10 mouse cellular contexts compared by ENCODE assay signal in genomic region chr12:112747606-112747970, GRCm38 (mm10). TPM values are rescaled to one million over a fixed set of nuclear protein-coding genes. Genes with fewer than 3 reads are reported as not detected.
DNase-seq lines count a peak whose midpoint lies in the region; ATAC-seq and TF ChIP-seq lines count a peak whose summit lies in the region.
"Had no signal": no experiment of that assay in that cellular context is flagged by ENCODE, and none has a peak within 500 bp of the region (broad histone marks: within the 10 kb centered on the region; RNA-seq: fewer than 3 reads in every experiment).

No protein-coding gene starts in this region.

- H3K4me2 ChIP-seq in liver, embryonic 12.5 days = no peak overlapping the region
- no peak overlapping the region for H3K4me2 ChIP-seq in forebrain, embryonic 11.5 days (ENCODE audit: low read depth, low read length, severe bottlenecking)
- H3K4me2 ChIP-seq in hindbrain, embryonic 13.5 days = 0 out of 2 replicates have a peak overlapping the region, but pooled peaks have one; percentile 30
- H3K4me2 ChIP-seq in midbrain, postnatal 0 days (ENCODE audit: low read depth, low read length, poor library complexity, severe bottlenecking) = no peak overlapping the region

- H3K27me3 ChIP-seq in liver, adult 2 months (ENCODE audit: control insufficient read depth, insufficient read depth, low read length) = no peaks in the 10 kb centered on the region
- H3K27me3 ChIP-seq in liver, embryonic 12.5 days (replicated peaks) = peaks cover 8% of the 10 kb centered on the region; the same call in 1 of the 2 replicates
- H3K27me3 ChIP-seq in forebrain, embryonic 11.5 days (ENCODE audit: control insufficient read depth, insufficient read depth, low read length) = no peaks in the 10 kb centered on the region
- no peaks in the 10 kb centered on the region for H3K27me3 ChIP-seq in hindbrain, embryonic 13.5 days
- no peaks in the 10 kb centered on the region for H3K27me3 ChIP-seq in midbrain, postnatal 0 days (ENCODE audit: insufficient read depth, low read length)

- no peaks in the 10 kb centered on the region for H3K36me3 ChIP-seq in liver, adult 2 months (ENCODE audit: control insufficient read depth, insufficient read depth, low read length)
- peaks cover 13% of the 10 kb centered on the region; the same call in 1 of the 2 replicates for H3K36me3 ChIP-seq in liver, embryonic 12.5 days
- no peaks in the 10 kb centered on the region for H3K36me3 ChIP-seq in forebrain, embryonic 11.5 days (ENCODE audit: control insufficient read depth, insufficient read depth, low read length)
- peaks cover 27% of the 10 kb centered on the region for H3K36me3 ChIP-seq in hindbrain, embryonic 13.5 days
- H3K36me3 ChIP-seq in midbrain, postnatal 0 days (ENCODE audit: insufficient read depth, low read length) = peaks cover 25% of the 10 kb centered on the region

- WGBS in liver, adult 2 months = 77% methylated on average over 8 of the region's 8 CpGs
- WGBS in liver, embryonic 12.5 days (ENCODE audit: insufficient replicate concordance) = 57% methylated on average over 8 of the region's 8 CpGs
- WGBS in forebrain, embryonic 11.5 days = 76% methylated on average over 8 of the region's 8 CpGs
- WGBS in hindbrain, embryonic 13.5 days = 66% methylated on average over 8 of the region's 8 CpGs
- 70% methylated on average over 8 of the region's 8 CpGs for WGBS in midbrain, postnatal 0 days

- ATAC-seq in liver, embryonic 12.5 days = no peak
- ATAC-seq in forebrain, embryonic 11.5 days (replicated peaks; ENCODE audit: low FRiP score) = 0 out of 2 replicates have a peak, but pooled peaks have one; percentile 11
- ATAC-seq in hindbrain, embryonic 13.5 days (ENCODE audit: low FRiP score) = no peak; the same call in 1 of the 2 replicates
- no peak for ATAC-seq in midbrain, postnatal 0 days (ENCODE audit: low FRiP score)
- no peak for ATAC-seq in megakaryocyte-erythroid progenitor cell, adult 5-6 weeks (replicated peaks; ENCODE audit: low FRiP score, low TSS enrichment, poor library complexity, severe bottlenecking)

- no peak overlapping the region for H3K9ac ChIP-seq in liver, adult 2 months (ENCODE audit: low read depth, low read length)
- no peak overlapping the region for H3K9ac ChIP-seq in liver, embryonic 12.5 days
- H3K9ac ChIP-seq in forebrain, embryonic 11.5 days (ENCODE audit: low read length) = 0 out of 2 replicates have a peak overlapping the region, but pooled peaks have one; percentile 2
- H3K9ac ChIP-seq in hindbrain, embryonic 13.5 days = peak overlapping the region; percentile 67
- peak overlapping the region; percentile 36; the same call in 1 of the 2 replicates for H3K9ac ChIP-seq in midbrain, postnatal 0 days (replicated peaks; ENCODE audit: low read length, poor library complexity, severe bottlenecking)

- H3K79me2 ChIP-seq in liver, adult 2 months (ENCODE audit: control insufficient read depth, insufficient read depth, low read length) = no peaks in the 10 kb centered on the region

- no peaks in the 10 kb centered on the region for H3K9me3 ChIP-seq in liver, embryonic 12.5 days (replicated peaks)
- H3K9me3 ChIP-seq in forebrain, embryonic 11.5 days (ENCODE audit: control insufficient read depth, low read length) = no peaks in the 10 kb centered on the region
- no peaks in the 10 kb centered on the region for H3K9me3 ChIP-seq in hindbrain, embryonic 13.5 days
- H3K9me3 ChIP-seq in midbrain, postnatal 0 days (ENCODE audit: low read length) = no peaks in the 10 kb centered on the region

- TF ChIP-seq CTCF in liver, adult 2 months (IDR thresholded peaks at IDR 0.05; ENCODE audit: low read depth, low read length) = no peak
- TF ChIP-seq CTCF in midbrain, postnatal 0 days (IDR thresholded peaks at IDR 0.05) = no peak

- no peak overlapping the region for H3K27ac ChIP-seq in liver, adult 2 months (replicated peaks; ENCODE audit: insufficient read depth, low read depth, low read length)
- no peak overlapping the region for H3K27ac ChIP-seq in liver, embryonic 12.5 days
- H3K27ac ChIP-seq in forebrain, embryonic 11.5 days (ENCODE audit: low read depth, low read length) = peak overlapping the region; percentile 42; the same call in 1 of the 2 replicates
- H3K27ac ChIP-seq in hindbrain, embryonic 13.5 days = peak overlapping the region; percentile 93
- H3K27ac ChIP-seq in midbrain, postnatal 0 days (ENCODE audit: low read depth, low read length) = peak overlapping the region; percentile 90

- intact Hi-C loops in left cerebral cortex, postnatal 14 days (cut with DNase I) = loop anchor here (2.0 to 10.0 kb wide), 2 partner anchors 47 to 97 kb away; no protein-coding TSS in a partner anchor

- H3K4me1 ChIP-seq in liver, adult 2 months (ENCODE audit: control insufficient read depth, insufficient read depth, low read length) = no peaks in the 10 kb centered on the region
- no peaks in the 10 kb centered on the region; the same call in 1 of the 2 replicates for H3K4me1 ChIP-seq in liver, embryonic 12.5 days
- H3K4me1 ChIP-seq in forebrain, embryonic 11.5 days (replicated peaks; ENCODE audit: control insufficient read depth, insufficient read depth, low read length) = peaks cover 2% of the 10 kb centered on the region; the same call in 1 of the 2 replicates
- peaks cover 50% of the 10 kb centered on the region for H3K4me1 ChIP-seq in hindbrain, embryonic 13.5 days (replicated peaks)
- 0 out of 2 replicates have a peak, but pooled peaks cover 3% of the 10 kb centered on the region for H3K4me1 ChIP-seq in midbrain, postnatal 0 days (ENCODE audit: insufficient read depth, low read length)

- peak; percentile 19 for DNase-seq in liver, adult 2 months (ENCODE audit: extremely low read depth, low read depth, low spot score)
- no peak for DNase-seq in forebrain, embryonic 11.5 days (ENCODE audit: low spot score)
- DNase-seq in midbrain, postnatal 0 days (ENCODE audit: low spot score) = no peak
- no peak for DNase-seq in left cerebral cortex, postnatal 14 days (ENCODE audit: low spot score in 2 of 2)
- DNase-seq: gastrocnemius, postnatal 10 days; kidney, adult 18-20 months; layer of hippocampus, postnatal 36 days had no signal

- H3K4me3 ChIP-seq in liver, adult 2 months (ENCODE audit: insufficient read depth, low read depth, low read length) = no peak overlapping the region
- H3K4me3 ChIP-seq in liver, embryonic 12.5 days = no peak overlapping the region
- no peak overlapping the region for H3K4me3 ChIP-seq in forebrain, embryonic 11.5 days (ENCODE audit: low read depth, low read length)
- H3K4me3 ChIP-seq in hindbrain, embryonic 13.5 days = no peak overlapping the region
- no peak overlapping the region for H3K4me3 ChIP-seq in midbrain, postnatal 0 days (ENCODE audit: low read depth, low read length)

- TF ChIP-seq POLR2A in liver, adult 2 months (IDR thresholded peaks at IDR 0.05; ENCODE audit: extremely low read depth, insufficient read depth, low read length) = no peak

RNA-seq across cellular contexts. Expression of gene Pld4, which starts 12.9 kb away (rescaled TPM):
- 8.5 and 9.5 TPM in 2 replicates for total RNA-seq in liver, adult 2 months (2014; rRNA removed)
- polyA plus RNA-seq in liver, adult 2 months (2012; rRNA removed) = 10.0 and 20.5 TPM in 2 replicates
- 7.9 and 8.0 TPM in 2 replicates for polyA plus RNA-seq in liver, embryonic 12.5 days (2016; fragmentation: Nextera tagmentation; extraction: Ambion mirVana)
- polyA plus RNA-seq in forebrain, embryonic 11.5 days (2014; fragmentation: Nextera tagmentation; extraction: Ambion mirVana) = 3.7 and 4.1 TPM in 2 replicates
- 6.4 and 7.0 TPM in 2 replicates for polyA plus RNA-seq in hindbrain, embryonic 13.5 days (2015; fragmentation: Nextera tagmentation; extraction: Ambion mirVana)
- total RNA-seq in midbrain, postnatal 0 days (2014; rRNA removed) = 12.2 and 12.6 TPM in 2 replicates
- polyA plus RNA-seq in midbrain, postnatal 0 days (2015; fragmentation: Nextera tagmentation; extraction: Ambion mirVana) = 8.8 TPM in 2 replicates
- 1.2 TPM in 1 of 2 replicates, not detected in the other for total RNA-seq in megakaryocyte-erythroid progenitor cell, adult 5-6 weeks (2014; fragmentation: Nextera tagmentation)
- total RNA-seq in megakaryocyte-erythroid progenitor cell, adult 5-6 weeks (2017) = 0.14 and 0.46 TPM in 2 replicates
- 10 to 100 TPM in 1 of 2 experiments, 1 to 10 TPM in 1; 9.8 to 11.4 TPM for total RNA-seq in left cerebral cortex, postnatal 14 days (2021)

RNA-seq across cellular contexts. Expression of gene Cep170b, which starts 27.3 kb away (rescaled TPM):
- total RNA-seq in liver, adult 2 months (2014; rRNA removed) = 7.9 and 9.5 TPM in 2 replicates
- polyA plus RNA-seq in liver, adult 2 months (2012; rRNA removed) = 26.2 and 29.7 TPM in 2 replicates
- 5.0 and 5.2 TPM in 2 replicates for polyA plus RNA-seq in liver, embryonic 12.5 days (2016; fragmentation: Nextera tagmentation; extraction: Ambion mirVana)
- 12.6 and 15.2 TPM in 2 replicates for polyA plus RNA-seq in forebrain, embryonic 11.5 days (2014; fragmentation: Nextera tagmentation; extraction: Ambion mirVana)
- 24.2 and 24.9 TPM in 2 replicates for polyA plus RNA-seq in hindbrain, embryonic 13.5 days (2015; fragmentation: Nextera tagmentation; extraction: Ambion mirVana)
- total RNA-seq in midbrain, postnatal 0 days (2014; rRNA removed) = 125 and 140 TPM in 2 replicates
- polyA plus RNA-seq in midbrain, postnatal 0 days (2015; fragmentation: Nextera tagmentation; extraction: Ambion mirVana) = 42.7 and 46.4 TPM in 2 replicates
- total RNA-seq in megakaryocyte-erythroid progenitor cell, adult 5-6 weeks (2014; fragmentation: Nextera tagmentation) = 0.07 and 2.0 TPM in 2 replicates
- total RNA-seq in megakaryocyte-erythroid progenitor cell, adult 5-6 weeks (2017) = 0.11 and 20.5 TPM in 2 replicates
- 100 to 1,000 TPM; 223 to 225 TPM for total RNA-seq in left cerebral cortex, postnatal 14 days (2021)

RNA-seq across cellular contexts. Expression of gene Ahnak2, which starts 54.9 kb away (rescaled TPM):
- 0.18 and 0.54 TPM in 2 replicates for total RNA-seq in liver, adult 2 months (2014; rRNA removed)
- 0.13 and 0.16 TPM in 2 replicates for polyA plus RNA-seq in liver, adult 2 months (2012; rRNA removed)
- polyA plus RNA-seq in liver, embryonic 12.5 days (2016; fragmentation: Nextera tagmentation; extraction: Ambion mirVana) = 0.13 and 0.23 TPM in 2 replicates
- polyA plus RNA-seq in forebrain, embryonic 11.5 days (2014; fragmentation: Nextera tagmentation; extraction: Ambion mirVana) = 0.08 and 0.16 TPM in 2 replicates
- polyA plus RNA-seq in hindbrain, embryonic 13.5 days (2015; fragmentation: Nextera tagmentation; extraction: Ambion mirVana) = 0.84 and 0.86 TPM in 2 replicates
- total RNA-seq in midbrain, postnatal 0 days (2014; rRNA removed) = 5.1 and 6.1 TPM in 2 replicates
- polyA plus RNA-seq in midbrain, postnatal 0 days (2015; fragmentation: Nextera tagmentation; extraction: Ambion mirVana) = 1.6 and 1.9 TPM in 2 replicates
- not detected in 2 replicates for total RNA-seq in megakaryocyte-erythroid progenitor cell, adult 5-6 weeks (2014; fragmentation: Nextera tagmentation)
- total RNA-seq in megakaryocyte-erythroid progenitor cell, adult 5-6 weeks (2017) = not detected in 2 replicates
- 1 to 10 TPM; 8.4 to 8.8 TPM for total RNA-seq in left cerebral cortex, postnatal 14 days (2021)

Comparison
In these comparisons a context has a peak if more than half of its experiments do, and no peak if none do; other contexts are left out.
1. H3K27ac ChIP-seq: peak in forebrain, embryonic 11.5 days (single experiment), hindbrain, embryonic 13.5 days (single experiment) and midbrain, postnatal 0 days (single experiment); none in liver, adult 2 months (single experiment) and liver, embryonic 12.5 days (single experiment).
2. H3K9ac ChIP-seq: peak in forebrain, embryonic 11.5 days (single experiment), hindbrain, embryonic 13.5 days (single experiment) and midbrain, postnatal 0 days (single experiment); none in liver, adult 2 months (single experiment) and liver, embryonic 12.5 days (single experiment).